Mouse (Mus musculus) olfactory bulb, adult 2 months (tissue): ENCODE measurements around the gene Grid2.

Experiments used
- CTCF ChIP-seq: fragments of 200-500 bp; IDR thresholded peaks from 2 replicates; pipeline ENCODE4 v1.5.1; 2012; ENCODE audit warnings: low read depth, mild to moderate bottlenecking, low read length, moderate library complexity; ENCODE audit not compliant: insufficient read depth
- POLR2A ChIP-seq: fragments of 200-500 bp; IDR thresholded peaks from 2 replicates; pipeline ENCODE4 v1.6.1; 2012; ENCODE audit warnings: mild to moderate bottlenecking, low read depth, low read length, moderate library complexity; ENCODE audit not compliant: insufficient read depth

DNA sequence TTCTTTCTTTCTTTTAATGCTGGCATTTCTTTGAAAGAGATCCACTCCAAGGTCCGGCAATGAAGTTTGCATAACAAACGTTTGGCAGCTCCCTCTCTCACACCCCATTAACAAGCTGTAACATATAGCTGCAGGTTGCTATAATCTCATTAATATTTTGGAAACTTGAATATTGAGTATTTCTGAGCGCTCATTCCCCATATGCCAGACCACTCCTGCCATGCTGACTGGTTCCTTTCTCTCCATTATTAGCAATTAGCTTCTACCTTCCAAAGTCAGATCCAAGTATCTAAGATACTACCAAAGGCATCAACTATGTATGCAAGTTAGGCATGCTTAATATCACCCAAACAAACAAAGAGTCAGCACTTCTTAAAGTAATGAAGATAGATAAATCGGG, 1477.6 kb downstream of the Grid2 start:
- TF ChIP-seq CTCF = no peak
- TF ChIP-seq POLR2A = no peak
